In the genomic region with DNA sequence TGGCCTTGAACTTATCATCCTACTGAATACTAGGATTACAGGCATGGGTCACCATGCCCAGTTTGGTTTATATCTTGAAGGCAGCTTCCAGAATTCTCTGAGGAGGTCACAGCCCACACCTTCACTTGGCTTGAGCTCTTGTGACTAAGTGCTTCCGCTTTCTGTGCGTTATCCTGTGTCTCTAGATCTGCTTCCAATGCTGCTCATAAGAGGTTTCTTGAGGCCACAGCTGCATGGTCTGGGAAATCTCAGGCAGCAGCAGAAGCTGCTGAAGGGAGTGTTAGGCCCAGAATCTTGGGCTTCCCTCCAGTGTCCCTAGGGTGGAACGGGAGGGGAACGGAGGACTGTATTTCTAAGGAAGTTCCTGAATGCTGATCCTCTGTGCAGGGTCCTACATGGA, we compare ENCODE assay signal across 10 mouse cellular contexts. TPM values are rescaled to one million over a fixed set of nuclear protein-coding genes. Genes with fewer than 3 reads are reported as not detected.
"Had no signal": no experiment of that assay in that cellular context is flagged by ENCODE, and none has a peak within 500 bp of the region (broad histone marks: within the 10 kb centered on the region; RNA-seq: fewer than 3 reads in every experiment).

No protein-coding gene starts in this region.

- DNase-seq: gastrocnemius, postnatal 14 days; gastrocnemius, postnatal 36 days; heart, adult 18-20 months; kidney, adult 11 months; kidney, adult 8-10 months; kidney, postnatal 10 days; kidney, postnatal 25 days; kidney, postnatal 4 days; liver had no signal

RNA-seq across cellular contexts. Expression of a gene that starts 20.4 kb away (rescaled TPM):
- total RNA-seq: hematopoietic stem cell, adult 5-6 weeks had no signal
